Mouse (Mus musculus) embryo, embryonic 11.5 days (tissue): ENCODE measurements around the gene Slc22a23.

ENCODE experiments used
- DNase-seq: peaks from one replicate; pipeline ENCODE4 v3.0.0-alpha.2; 2012; ENCODE audit warnings: low read depth, low spot score

The Slc22a23 gene

DNA sequence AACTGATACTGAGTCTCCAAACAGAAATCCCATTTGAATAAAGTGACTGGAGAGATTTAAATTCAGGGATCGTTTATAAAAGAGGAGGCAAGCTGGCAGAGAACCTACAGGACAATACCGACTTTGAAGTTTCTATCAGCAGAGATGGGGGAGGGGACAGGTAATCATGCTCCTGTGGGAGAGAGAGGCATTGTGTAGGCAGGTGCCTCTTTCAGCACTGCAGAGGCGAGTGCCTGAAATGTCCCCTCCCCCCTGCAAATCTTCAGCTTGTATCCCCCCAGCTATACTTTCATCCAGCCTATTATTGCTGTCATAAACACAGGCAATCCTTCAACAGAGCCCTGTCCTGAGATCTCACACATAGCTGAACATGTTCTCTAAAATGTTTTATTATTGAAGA is 43.4 kb downstream of the Slc22a23 start:
- no peak for DNase-seq

DNA sequence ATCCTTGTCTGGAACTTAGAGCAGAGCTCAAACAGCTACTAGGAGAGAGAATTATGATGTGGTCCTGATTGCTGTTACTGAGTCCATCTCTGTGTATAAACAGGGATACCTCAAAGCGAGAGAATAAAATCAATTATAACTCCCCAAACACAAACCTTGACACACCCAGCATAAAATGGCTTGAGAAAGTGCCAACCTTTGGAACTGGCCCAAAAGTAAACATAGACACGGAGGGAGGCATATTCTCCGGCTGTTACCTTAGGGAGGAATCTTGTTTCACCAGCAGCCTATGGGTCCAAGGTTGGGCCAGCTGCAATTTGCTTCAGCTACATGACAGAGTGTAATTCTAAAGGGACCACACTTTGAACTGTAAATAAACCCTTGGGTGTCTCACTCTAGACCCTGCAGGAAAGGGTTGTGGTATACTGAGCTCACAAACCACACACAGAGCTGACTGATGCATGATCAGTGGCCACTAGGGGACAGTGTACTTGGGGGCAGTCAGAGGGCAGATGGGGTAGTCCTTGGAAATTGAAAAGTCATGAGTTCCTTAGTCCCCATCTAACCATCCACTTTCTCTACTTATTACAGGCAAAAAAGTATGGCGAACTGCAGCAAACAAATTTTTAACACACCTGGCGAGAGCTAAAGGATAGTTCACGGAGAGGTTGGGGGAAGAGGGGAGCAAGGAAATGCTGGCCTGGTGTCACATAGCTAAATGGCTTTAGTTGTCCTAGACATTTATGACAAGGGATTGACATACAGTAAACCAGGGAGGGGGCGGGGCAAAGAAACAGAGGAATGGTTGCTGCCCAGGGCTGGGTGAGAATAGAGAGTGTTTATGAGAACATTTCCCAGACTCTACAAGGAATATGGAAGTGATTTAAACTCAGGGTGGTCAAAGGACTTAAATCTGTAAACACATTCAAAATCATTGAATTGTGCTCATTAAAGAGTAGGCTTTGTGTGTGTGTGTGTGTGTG is 45.3 kb downstream of the Slc22a23 start:
- DNase-seq = no peak

GRCm38 (mm10) chr13:34298674-34299073 is 46.3 kb downstream of the Slc22a23 start:
- no peak for DNase-seq

GRCm38 (mm10) chr13:34298061-34298460 is 46.9 kb downstream of the Slc22a23 start:
- DNase-seq = no peak

DNA sequence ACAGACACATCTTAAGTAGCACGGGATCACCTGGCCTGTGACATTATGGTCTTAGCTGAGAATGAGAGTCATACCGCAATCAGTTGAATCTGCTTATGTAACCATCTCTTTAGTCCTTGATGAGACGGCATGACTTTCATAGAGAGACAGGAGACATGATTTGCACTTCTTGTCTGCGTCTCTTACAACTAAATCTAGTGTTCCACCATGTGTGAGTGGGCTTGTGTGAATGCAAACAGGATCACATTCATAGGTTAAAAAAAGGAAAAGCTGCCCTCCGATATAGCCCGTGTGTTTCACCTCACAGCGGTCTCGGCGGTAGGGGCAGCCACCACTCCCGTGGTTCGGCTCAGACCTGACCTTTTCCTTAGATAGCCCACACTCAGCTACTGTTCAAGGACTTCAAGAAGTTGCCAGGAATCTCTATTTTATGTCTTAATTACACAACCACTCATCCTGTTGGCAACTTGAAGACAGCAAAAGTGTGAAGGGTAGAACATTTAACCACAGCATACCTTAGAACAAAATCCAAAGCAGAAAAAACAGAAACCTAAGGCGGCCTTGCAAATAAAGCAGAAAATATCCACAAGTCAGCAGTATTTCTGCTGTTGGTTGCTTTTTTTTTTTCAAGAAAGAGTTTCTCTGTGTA is 49.1 kb downstream of the Slc22a23 start:
- no peak for DNase-seq

DNA sequence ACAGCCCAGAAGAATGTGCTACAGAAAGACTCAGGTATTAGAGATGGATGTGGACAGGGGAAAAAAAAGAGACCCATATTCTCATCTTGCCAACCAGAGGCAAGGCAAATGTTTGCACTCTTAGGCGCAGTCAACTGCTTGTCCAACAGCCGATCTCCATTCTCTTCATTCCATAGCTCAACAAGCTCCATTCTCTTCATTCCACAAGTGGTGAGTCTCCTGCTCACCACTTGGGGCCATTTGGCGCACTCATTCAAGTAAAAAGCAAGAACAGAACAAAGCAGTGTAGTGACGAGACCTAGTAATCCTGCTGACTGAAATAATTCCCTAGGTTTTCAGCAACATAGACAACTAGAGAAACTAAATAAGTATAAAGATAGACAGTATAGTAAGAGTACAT is 50.8 kb downstream of the Slc22a23 start:
- DNase-seq = no peak

DNA sequence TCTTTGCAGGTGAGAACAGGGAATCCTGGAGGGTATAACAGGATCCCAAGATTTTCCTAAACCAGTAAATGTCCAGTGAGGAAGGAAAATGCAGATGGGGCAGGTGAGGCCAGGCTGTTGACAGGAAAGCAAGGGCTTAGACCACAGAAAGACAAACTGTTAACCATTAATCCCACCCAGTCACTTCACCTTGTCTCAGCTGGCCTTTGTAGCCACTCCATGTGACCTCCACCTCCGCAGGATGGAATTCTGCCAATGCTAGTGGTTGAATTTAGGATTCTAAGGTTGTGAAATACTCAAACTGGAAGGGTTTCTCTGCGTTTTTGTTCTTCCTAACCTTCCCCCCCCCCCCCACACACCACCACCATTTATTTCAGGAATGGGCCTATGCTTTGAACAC is 52.9 kb downstream of the Slc22a23 start:
- no peak for DNase-seq

- DNase-seq = no peak
Observed at GRCm38 (mm10) chr13:34290346-34290745, 54.6 kb downstream of the Slc22a23 start.

- no peak for DNase-seq
Observed at GRCm38 (mm10) chr13:34289567-34289966, 55.4 kb downstream of the Slc22a23 start.

- no peak for DNase-seq
Observed at GRCm38 (mm10) chr13:34288129-34288528, 56.9 kb downstream of the Slc22a23 start.

GRCm38 (mm10) chr13:34287601-34288083 is 57.3 kb downstream of the Slc22a23 start:
- DNase-seq = no peak

DNA sequence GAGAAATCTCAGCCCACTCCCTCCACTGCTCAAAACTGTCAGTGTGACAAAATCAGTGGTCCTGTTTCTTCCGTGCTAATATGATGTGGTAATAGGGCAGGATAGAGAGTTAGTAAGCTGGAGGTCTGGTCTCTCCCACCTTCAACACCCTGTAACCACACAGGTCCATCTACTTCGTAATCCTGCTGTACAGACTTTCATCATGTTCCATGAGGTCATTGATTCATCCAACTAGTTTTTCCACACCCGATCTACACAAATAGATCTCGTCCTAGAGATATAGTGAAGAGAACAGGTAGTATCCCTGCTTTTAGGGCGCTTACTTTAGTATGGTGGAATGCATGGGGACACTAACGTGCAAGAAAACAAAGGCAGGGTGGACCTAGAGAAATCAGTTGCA is 63.6 kb downstream of the Slc22a23 start:
- DNase-seq = no peak

GRCm38 (mm10) chr13:34278759-34279270 is 66.2 kb downstream of the Slc22a23 start:
- DNase-seq = no peak

DNA sequence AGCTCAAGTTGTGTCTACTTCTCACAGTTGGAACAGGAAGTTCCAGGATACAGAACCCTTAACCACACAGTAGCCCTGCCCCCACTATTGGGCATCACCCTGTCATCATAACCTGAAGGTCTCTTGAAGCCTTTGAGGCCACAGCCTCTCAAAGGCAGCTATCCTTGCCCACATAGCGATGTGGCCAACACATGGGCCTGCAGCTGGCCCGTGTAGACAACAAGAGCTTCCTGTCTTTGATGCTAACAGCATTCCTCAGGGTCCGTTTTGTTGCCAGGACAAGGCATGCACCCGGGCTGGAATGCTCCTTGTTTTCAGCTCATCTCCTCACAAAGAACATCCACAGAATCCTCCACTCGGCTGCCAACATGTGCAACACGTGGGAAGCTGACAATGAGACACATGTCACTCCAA is 66.7 kb downstream of the Slc22a23 start:
- DNase-seq = no peak

DNA sequence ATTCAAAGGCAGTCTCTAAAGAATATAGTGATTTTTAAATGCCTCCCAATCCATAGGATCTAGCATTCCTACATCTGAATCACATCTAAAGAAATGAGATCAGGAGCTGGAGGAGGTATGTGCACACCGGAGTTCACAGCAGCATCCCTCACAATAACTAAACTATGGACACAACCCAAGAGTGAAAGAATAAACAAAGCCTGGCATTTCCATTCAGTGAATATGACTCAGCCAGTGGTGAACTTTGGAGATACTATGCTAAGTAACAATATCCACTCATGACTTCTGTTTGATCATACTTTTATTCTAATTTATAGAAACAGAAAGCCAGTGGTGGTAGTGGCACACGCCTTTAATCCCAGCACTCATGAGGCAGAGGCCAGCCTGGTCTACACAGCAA is 67.4 kb downstream of the Slc22a23 start:
- no peak for DNase-seq

DNA sequence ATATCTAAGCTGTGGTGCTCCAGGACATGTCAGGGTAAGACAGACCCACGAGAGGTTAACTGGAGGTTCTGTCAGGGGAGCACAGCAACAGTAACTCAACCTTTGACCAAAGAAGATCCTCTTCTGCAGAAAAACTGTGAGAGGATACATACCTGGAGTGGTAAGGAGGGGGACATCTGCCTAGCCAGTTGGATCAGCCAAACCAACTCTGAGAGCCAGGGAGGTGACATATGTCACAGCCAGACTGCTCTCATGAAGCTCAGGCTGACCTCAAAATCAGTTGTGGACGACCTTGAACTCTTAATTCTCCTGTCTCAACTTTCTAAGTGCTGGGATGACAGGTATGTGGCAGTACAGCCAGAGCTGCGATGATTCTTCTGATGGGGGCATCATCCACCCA is 68.0 kb downstream of the Slc22a23 start:
- DNase-seq = no peak

DNA sequence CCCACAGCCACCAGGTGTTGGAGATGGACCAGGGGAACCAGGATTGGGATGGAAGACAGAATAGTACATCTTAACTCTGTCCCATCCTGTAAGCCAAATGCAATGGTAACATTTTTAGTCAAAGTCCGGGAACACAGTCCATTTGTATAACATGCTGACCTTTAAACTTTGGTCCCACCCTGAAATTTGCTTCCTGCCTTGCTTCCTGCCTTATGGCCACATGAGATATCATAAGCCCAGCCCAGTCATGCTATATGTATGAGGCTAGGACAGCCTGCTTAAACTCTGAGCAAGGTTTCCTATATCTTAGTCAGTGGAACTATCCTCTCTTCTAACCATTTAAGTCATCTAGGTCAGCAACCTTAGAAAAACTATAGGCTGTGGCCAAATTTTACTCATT is 70.1 kb downstream of the Slc22a23 start:
- no peak for DNase-seq

GRCm38 (mm10) chr13:34274417-34274816 is 70.6 kb downstream of the Slc22a23 start:
- DNase-seq = no peak

- no peak for DNase-seq
Observed at GRCm38 (mm10) chr13:34272275-34273054, 72.5 kb downstream of the Slc22a23 start.

GRCm38 (mm10) chr13:34271665-34272064 is 73.3 kb downstream of the Slc22a23 start:
- DNase-seq = no peak

- no peak for DNase-seq
Observed at GRCm38 (mm10) chr13:34270886-34271602, 73.9 kb downstream of the Slc22a23 start.
